Mouse (Mus musculus): ENCODE measurements around the gene Nbas. TPM values are rescaled to one million over a fixed set of nuclear protein-coding genes. Genes with fewer than 3 reads are reported as not detected.

The Nbas gene
- polyA plus RNA-seq, 1 experiment from 2014 or later: 18.3 TPM

DNA sequence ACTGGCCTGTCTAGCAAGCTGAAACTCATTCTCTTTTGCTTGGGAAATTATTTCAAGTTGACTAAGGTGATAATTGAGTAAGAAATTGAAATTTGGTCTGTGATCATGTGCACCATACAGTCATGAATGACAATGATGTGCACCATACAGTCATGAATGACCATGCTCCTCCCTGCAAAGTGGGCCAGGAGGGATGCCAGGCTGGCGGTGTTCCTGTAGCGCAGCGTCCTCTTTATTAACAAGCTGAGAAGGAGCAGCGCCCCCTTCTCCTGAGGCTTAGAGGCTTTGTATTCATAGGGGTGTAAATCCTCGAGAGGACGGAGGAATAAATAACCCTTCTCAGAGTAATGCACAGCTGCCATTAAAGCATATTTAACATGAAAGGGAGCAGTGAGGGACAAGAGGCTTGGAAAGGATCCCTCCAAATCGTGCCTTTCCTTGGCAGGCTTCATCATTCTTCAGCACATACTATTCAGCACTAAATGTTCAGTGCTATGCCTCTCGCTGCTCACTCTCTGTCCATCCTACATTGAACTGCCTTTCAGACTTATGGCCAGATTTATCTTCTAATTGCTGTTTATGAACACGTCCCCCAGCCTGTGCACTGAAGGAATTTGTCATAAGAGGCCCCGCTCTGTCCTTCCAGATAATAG is 230.4 kb downstream of the Nbas start:
- H3K9me3 ChIP-seq (replicated peaks): no peaks in the 10 kb centered on the region
- no peaks in the 10 kb centered on the region for H3K4me1 ChIP-seq
- no peak overlapping the region for H3K4me3 ChIP-seq
- no peak overlapping the region for H3K27ac ChIP-seq
- no peak for DNase-seq (ENCODE audit: low spot score)
- H3K36me3 ChIP-seq: no peaks in the 10 kb centered on the region
- no peaks in the 10 kb centered on the region for H3K27me3 ChIP-seq (ENCODE audit: low read depth, poor library complexity, severe bottlenecking)
- WGBS: 92% methylated on average over 10 of the region's 10 CpGs

DNA sequence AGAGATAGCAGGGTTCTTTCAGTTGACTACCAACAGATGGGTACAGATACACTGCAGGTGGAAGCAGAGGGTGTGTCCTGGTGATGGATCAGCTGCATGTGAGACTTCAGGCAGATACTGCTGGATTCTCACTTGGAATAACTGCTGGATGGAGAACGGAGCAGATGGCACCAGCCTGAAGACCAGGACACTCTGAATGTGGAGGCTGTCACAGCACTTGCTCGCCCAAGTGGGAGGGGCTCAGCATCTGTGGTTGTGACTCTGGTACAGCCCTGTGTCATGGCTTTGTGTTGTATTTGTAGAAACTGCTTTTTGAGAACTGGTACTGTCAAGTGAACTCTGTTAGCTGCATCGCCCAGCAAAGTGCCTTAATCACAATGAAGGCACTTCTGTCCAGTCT is 231.3 kb downstream of the Nbas start:
- no peaks in the 10 kb centered on the region for H3K36me3 ChIP-seq
- H3K27me3 ChIP-seq (ENCODE audit: low read depth, poor library complexity, severe bottlenecking): no peaks in the 10 kb centered on the region
- WGBS: 94% methylated on average over 3 of the region's 3 CpGs
- DNase-seq (ENCODE audit: low spot score): no peak
- no peak overlapping the region for H3K27ac ChIP-seq
- H3K4me3 ChIP-seq: no peak overlapping the region
- H3K4me1 ChIP-seq: no peaks in the 10 kb centered on the region
- H3K9me3 ChIP-seq (replicated peaks): no peaks in the 10 kb centered on the region

DNA sequence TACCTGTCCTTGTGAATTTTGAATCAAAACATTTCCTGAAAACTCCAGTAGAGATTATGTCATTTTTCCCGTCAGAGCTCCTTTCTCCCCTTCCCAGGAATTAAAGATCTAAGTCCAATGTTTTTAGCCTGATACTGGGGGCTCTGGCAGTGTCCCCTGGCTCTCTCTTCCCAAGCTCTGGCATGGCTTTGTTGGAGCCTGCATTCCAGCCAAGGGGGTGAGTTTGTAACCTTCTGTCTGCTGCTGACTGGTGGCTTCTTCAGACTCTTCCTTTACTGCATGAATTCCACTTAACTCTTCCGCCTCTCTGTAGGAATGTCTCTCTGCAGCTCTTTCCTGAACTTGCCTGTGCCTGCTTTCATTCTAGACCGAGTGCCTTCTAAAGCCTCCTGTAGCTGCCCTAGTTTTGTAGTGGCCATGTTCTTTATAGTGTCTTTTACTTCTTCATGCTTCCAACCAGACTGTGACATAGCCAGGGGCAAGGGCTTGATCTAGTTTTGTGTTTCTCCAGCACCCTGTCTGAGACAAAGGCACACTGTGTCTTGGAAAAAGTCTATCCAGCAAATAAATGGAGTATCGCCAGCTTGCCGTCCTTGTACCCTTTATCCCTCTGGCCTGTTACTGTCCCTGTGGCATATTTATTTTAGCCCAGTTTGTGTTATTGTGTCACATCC is 236.0 kb downstream of the Nbas start:
- Histone ChIP-seq H3K27ac (no peak overlapping the region), H3K4me3 (no peak overlapping the region), H3K4me1 (no peaks in the 10 kb centered on the region), H3K27me3 (ENCODE audit: low read depth, poor library complexity, severe bottlenecking) (no peaks in the 10 kb centered on the region), H3K36me3 (no peaks in the 10 kb centered on the region), H3K9me3 (replicated peaks) (no peaks in the 10 kb centered on the region)
- DNase-seq (ENCODE audit: low spot score): no peak
- 89% methylated on average over 5 of the region's 5 CpGs for WGBS

- DNase-seq (ENCODE audit: low spot score): no peak
- peaks cover 14% of the 10 kb centered on the region; the same call in 1 of the 2 replicates for H3K36me3 ChIP-seq
- no peaks in the 10 kb centered on the region for H3K4me1 ChIP-seq
- WGBS: 53% methylated on average over 1 of the region's 1 CpGs
- no peak overlapping the region for H3K4me3 ChIP-seq
- H3K27ac ChIP-seq: no peak overlapping the region
- H3K9me3 ChIP-seq (replicated peaks): no peaks in the 10 kb centered on the region
- H3K27me3 ChIP-seq (ENCODE audit: low read depth, poor library complexity, severe bottlenecking): no peaks in the 10 kb centered on the region
Measured at GRCm38 (mm10) chr12:13518082-13518481, 249.1 kb downstream of the Nbas start.

DNA sequence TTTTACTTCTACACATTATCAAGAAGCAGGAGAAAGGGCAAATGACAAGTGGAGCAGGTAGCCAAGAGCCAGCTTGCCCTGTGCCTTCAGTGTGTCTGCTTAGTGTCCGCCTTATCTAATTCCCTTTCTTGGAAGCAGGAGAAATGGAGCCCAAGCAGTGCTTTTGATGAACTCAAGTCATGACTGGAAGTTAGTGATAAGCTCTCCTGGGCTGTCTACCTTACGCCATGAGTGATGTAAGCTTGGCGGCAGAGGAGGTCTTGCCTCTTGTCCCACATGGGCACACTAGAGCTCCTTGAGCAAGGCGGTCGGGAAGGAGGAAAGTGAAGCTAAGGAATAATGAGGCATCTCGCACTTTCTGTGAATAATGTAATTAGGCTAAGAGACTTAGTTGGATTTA is 250.5 kb downstream of the Nbas start:
- Histone ChIP-seq H3K36me3 (peaks cover 11% of the 10 kb centered on the region; the same call in 1 of the 2 replicates), H3K9me3 (replicated peaks) (no peaks in the 10 kb centered on the region), H3K4me1 (no peaks in the 10 kb centered on the region), H3K27ac (no peak overlapping the region), H3K4me3 (no peak overlapping the region), H3K27me3 (ENCODE audit: low read depth, poor library complexity, severe bottlenecking) (no peaks in the 10 kb centered on the region)
- 87% methylated on average over 6 of the region's 6 CpGs for WGBS
- DNase-seq (ENCODE audit: low spot score): no peak

DNA sequence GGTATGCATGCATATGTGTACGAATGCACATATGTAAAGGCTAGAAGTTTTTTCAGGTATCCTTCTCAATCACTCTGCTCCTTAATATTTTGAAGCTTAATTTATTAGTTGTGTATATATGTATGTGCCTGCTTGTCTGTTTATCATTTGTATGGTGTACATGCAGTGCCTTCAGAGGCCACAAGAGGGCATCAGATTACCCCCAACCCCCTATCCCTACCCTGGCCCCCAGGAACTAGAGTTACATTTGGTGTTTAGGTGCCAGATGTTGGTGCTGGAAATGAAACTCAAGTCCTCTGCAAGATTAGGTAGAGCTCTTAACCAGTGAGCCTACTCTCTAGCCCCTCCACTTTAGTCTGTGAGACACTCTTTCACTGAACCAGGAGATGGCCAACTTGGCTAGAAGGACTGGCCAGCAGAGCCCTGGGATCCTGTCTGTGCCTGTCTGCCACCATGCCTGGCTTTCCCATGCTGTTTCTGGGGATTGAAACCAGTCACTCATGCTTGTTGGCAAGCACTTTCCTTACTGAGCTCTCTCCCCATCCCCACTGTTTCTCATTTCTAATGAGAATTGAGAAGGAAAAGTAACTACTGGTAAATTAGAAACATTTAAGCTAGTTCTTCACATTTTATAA is 263.9 kb downstream of the Nbas start:
- H3K4me1 ChIP-seq: no peaks in the 10 kb centered on the region
- H3K27ac ChIP-seq: no peak overlapping the region
- peaks cover 10% of the 10 kb centered on the region for H3K36me3 ChIP-seq
- DNase-seq (ENCODE audit: low spot score): peak; percentile 35
- no peaks in the 10 kb centered on the region for H3K9me3 ChIP-seq (replicated peaks)
- no peak overlapping the region for H3K4me3 ChIP-seq
- H3K27me3 ChIP-seq (ENCODE audit: low read depth, poor library complexity, severe bottlenecking): no peaks in the 10 kb centered on the region
- WGBS: 72% methylated on average over 1 of the region's 1 CpGs

DNA sequence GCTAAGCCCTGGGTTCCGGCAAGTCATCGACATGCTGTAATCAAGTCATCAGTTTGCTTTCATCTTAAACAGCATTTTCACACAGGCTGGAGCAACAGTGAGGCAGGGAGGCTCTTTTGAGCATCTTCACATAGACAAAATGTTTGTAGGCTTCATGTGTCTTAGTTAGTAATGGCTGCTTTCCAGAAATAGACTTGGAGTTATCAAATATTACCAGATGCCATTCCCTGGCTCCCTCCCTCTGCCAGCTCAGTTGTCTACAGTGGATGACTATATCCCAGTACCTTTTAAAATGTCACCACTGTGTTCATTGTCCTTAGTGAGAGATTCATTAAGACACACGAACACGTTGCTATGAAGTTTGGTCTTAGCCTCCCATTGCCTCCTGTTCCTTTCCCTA is 270.2 kb downstream of the Nbas start:
- no peak overlapping the region for H3K4me3 ChIP-seq

DNA sequence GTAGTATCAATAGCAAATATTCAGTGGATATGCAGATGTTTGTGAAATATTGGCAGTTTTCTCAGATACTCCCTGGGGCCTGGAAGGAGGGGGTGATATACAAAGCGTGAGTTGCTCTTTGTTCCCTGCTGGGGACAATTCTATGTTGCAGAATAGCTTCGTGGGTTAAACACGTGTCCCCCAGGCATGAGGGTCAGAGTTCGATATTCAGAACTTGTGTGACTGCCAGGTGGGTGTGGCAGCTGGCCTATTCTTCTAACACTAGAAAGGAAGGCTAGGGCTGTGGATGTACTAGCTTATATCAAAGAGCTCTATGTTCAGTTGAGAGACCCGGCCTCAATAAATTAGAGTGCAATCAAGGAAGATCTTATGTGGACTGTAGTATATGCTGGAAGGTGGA is 274.9 kb downstream of the Nbas start:
- no peaks in the 10 kb centered on the region for H3K9me3 ChIP-seq (replicated peaks)
- DNase-seq (ENCODE audit: low spot score): no peak
- no peaks in the 10 kb centered on the region for H3K36me3 ChIP-seq
- 87% methylated on average over 5 of the region's 5 CpGs for WGBS
- H3K4me1 ChIP-seq: no peaks in the 10 kb centered on the region
- H3K27ac ChIP-seq: no peak overlapping the region
- no peak overlapping the region for H3K4me3 ChIP-seq
- no peaks in the 10 kb centered on the region for H3K27me3 ChIP-seq (ENCODE audit: low read depth, poor library complexity, severe bottlenecking)

More for the DNA sequence above, 270.2 kb downstream of the Nbas start:
- WGBS: 94% methylated on average over 4 of the region's 4 CpGs
- Histone ChIP-seq H3K36me3 (peaks cover 10% of the 10 kb centered on the region), H3K27me3 (ENCODE audit: low read depth, poor library complexity, severe bottlenecking) (no peaks in the 10 kb centered on the region), H3K27ac (no peak overlapping the region), H3K4me1 (no peaks in the 10 kb centered on the region), H3K9me3 (replicated peaks) (no peaks in the 10 kb centered on the region)
- DNase-seq (ENCODE audit: low spot score): no peak

GRCm38 (mm10) chr12:13563646-13564289 is 294.8 kb downstream of the Nbas start:
- Histone ChIP-seq H3K27me3 (ENCODE audit: low read depth, poor library complexity, severe bottlenecking) (no peaks in the 10 kb centered on the region), H3K9me3 (replicated peaks) (no peaks in the 10 kb centered on the region), H3K27ac (no peak overlapping the region), H3K4me1 (no peaks in the 10 kb centered on the region), H3K4me3 (no peak overlapping the region), H3K36me3 (peaks cover 5% of the 10 kb centered on the region; the same call in 1 of the 2 replicates)
- WGBS: 87% methylated on average over 5 of the region's 5 CpGs
- DNase-seq (ENCODE audit: low spot score): no peak

DNA sequence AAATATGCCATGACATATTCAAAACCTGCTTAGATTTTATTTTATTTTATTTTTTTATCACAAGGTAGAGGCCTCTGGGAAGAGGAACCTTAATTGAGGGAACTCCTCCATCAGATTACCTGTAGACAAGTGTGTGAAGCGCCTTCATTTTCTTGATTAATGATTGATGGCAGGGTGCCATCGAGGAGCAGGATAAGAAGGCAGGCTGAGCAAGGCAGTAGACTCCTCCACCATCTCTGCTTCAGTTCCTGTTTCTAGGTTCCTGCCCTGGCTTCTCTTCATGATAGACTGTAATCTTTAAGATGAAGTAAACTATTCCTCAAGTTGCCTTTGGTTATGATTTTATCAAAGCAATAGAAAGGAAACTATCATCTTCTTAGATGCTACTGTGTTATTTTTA is 295.4 kb downstream of the Nbas start:
- WGBS: 86% methylated on average over 2 of the region's 2 CpGs
- DNase-seq (ENCODE audit: low spot score): no peak

GRCm38 (mm10) chr12:13566421-13566820 is 297.5 kb downstream of the Nbas start:
- no peak for DNase-seq (ENCODE audit: low spot score)
- Histone ChIP-seq H3K27ac (no peak overlapping the region), H3K4me1 (no peaks in the 10 kb centered on the region), H3K27me3 (ENCODE audit: low read depth, poor library complexity, severe bottlenecking) (no peaks in the 10 kb centered on the region), H3K4me3 (no peak overlapping the region), H3K36me3 (no peaks in the 10 kb centered on the region), H3K9me3 (replicated peaks) (no peaks in the 10 kb centered on the region)
- 92% methylated on average over 7 of the region's 7 CpGs for WGBS

More for the DNA sequence above, 295.4 kb downstream of the Nbas start:
- Histone ChIP-seq H3K27ac (no peak overlapping the region), H3K4me3 (no peak overlapping the region), H3K9me3 (replicated peaks) (no peaks in the 10 kb centered on the region), H3K4me1 (no peaks in the 10 kb centered on the region), H3K36me3 (peaks cover 5% of the 10 kb centered on the region; the same call in 1 of the 2 replicates), H3K27me3 (ENCODE audit: low read depth, poor library complexity, severe bottlenecking) (no peaks in the 10 kb centered on the region)

- no peaks in the 10 kb centered on the region for H3K27me3 ChIP-seq (ENCODE audit: low read depth, poor library complexity, severe bottlenecking)
- 80% methylated on average over 4 of the region's 4 CpGs for WGBS
- no peak overlapping the region for H3K4me3 ChIP-seq
- H3K4me1 ChIP-seq: peaks cover 3% of the 10 kb centered on the region; the same call in 1 of the 2 replicates
- DNase-seq (ENCODE audit: low spot score): no peak
- H3K27ac ChIP-seq: peak overlapping the region; percentile 46; the same call in 1 of the 2 replicates
- no peaks in the 10 kb centered on the region for H3K9me3 ChIP-seq (replicated peaks)
- no peaks in the 10 kb centered on the region for H3K36me3 ChIP-seq
Measured at GRCm38 (mm10) chr12:13575158-13575557, 306.2 kb downstream of the Nbas start.

Data from limb, embryonic 10.5 days (tissue).